Mouse (Mus musculus) ES-E14 (cell line): ENCODE data around the gene Nudt1.

Experiments used
- CHD2 ChIP-seq: IDR thresholded peaks from 2 replicates; pipeline ENCODE4 v1.6.1; 2014; ENCODE audit warnings: mild to moderate bottlenecking, low read depth, low read length, inconsistent platforms
- HCFC1 ChIP-seq: IDR thresholded peaks from 2 replicates; pipeline ENCODE4 v1.6.1; 2012; ENCODE audit warnings: low read length, inconsistent platforms, borderline replicate concordance; ENCODE audit not compliant: insufficient read depth
- MAFK ChIP-seq: IDR thresholded peaks from 2 replicates; pipeline ENCODE4 v1.6.1; 2014; ENCODE audit warnings: mild to moderate bottlenecking, low read depth, low read length, inconsistent platforms; ENCODE audit not compliant: insufficient read depth
- ZC3H11A ChIP-seq: IDR thresholded peaks from 2 replicates; pipeline ENCODE4 v1.6.1; 2012; ENCODE audit warnings: low read depth, mild to moderate bottlenecking, inconsistent platforms, low read length, borderline replicate concordance
- ZNF384 ChIP-seq: IDR thresholded peaks from 2 replicates; pipeline ENCODE4 v1.6.1; 2012; ENCODE audit warnings: low read depth, low read length, inconsistent platforms

GRCm38 (mm10) chr5:140374226-140374625, 52.8 kb downstream of the Nudt1 start:
- TF ChIP-seq MAFK: no peak
- no peak for TF ChIP-seq ZC3H11A
- TF ChIP-seq HCFC1: no peak
- TF ChIP-seq CHD2: no peak
- no peak for TF ChIP-seq ZNF384
